Mouse (Mus musculus): ENCODE measurements around the gene Gm7138. TPM values are rescaled to one million over a fixed set of nuclear protein-coding genes. Genes with fewer than 3 reads are reported as not detected.
"Not testable (repeated sequence)": the region's sequence is repeated elsewhere in the genome, so short reads cannot be mapped to it uniquely, and the experiment has no call there.

Gene Gm7138
- polyA plus RNA-seq, 1 experiment from 2014 or later: not detected

GRCm38 (mm10) chr10:77769727-77770126 lies 7.0 kb downstream of the Gm7138 start:
- no peaks in the 10 kb centered on the region for H3K4me1 ChIP-seq (replicated peaks; ENCODE audit: control insufficient read depth, insufficient read depth, low read length)
- WGBS: 81% methylated on average over 1 of the region's 1 CpGs
- H3K4me2 ChIP-seq (ENCODE audit: low read length): no peak overlapping the region
- H3K36me3 ChIP-seq (ENCODE audit: control insufficient read depth, insufficient read depth, low read length): no peaks in the 10 kb centered on the region
- no peak overlapping the region for H3K27ac ChIP-seq (ENCODE audit: low read depth)
- no peaks in the 10 kb centered on the region for H3K9me3 ChIP-seq (ENCODE audit: control insufficient read depth, low read length)
- H3K4me3 ChIP-seq (ENCODE audit: low read depth, low read length): no peak overlapping the region
- H3K27me3 ChIP-seq (replicated peaks; ENCODE audit: control insufficient read depth, insufficient read depth, low read length): no peaks in the 10 kb centered on the region
- H3K9ac ChIP-seq (ENCODE audit: low read length): no peak overlapping the region
- DNase-seq (ENCODE audit: low spot score) (no peak), ATAC-seq (replicated peaks; ENCODE audit: low FRiP score, low TSS enrichment, low read depth) (no peak)

- H3K9me3 ChIP-seq (ENCODE audit: control insufficient read depth, low read length); H3K4me3 ChIP-seq (ENCODE audit: low read depth, low read length); H3K27me3 ChIP-seq (replicated peaks; ENCODE audit: control insufficient read depth, insufficient read depth, low read length); H3K4me2 ChIP-seq (ENCODE audit: low read length); ATAC-seq (replicated peaks; ENCODE audit: low FRiP score, low TSS enrichment, low read depth); H3K36me3 ChIP-seq (ENCODE audit: control insufficient read depth, insufficient read depth, low read length); DNase-seq (ENCODE audit: low spot score); H3K27ac ChIP-seq (ENCODE audit: low read depth); H3K4me1 ChIP-seq (replicated peaks; ENCODE audit: control insufficient read depth, insufficient read depth, low read length); H3K9ac ChIP-seq (ENCODE audit: low read length): not testable (repeated sequence)
- WGBS: no CpG with 5 or more reads among the region's 1 CpGs
Measured at GRCm38 (mm10) chr10:77759582-77759981, 17.2 kb downstream of the Gm7138 start, which contains the start of gene Gm3233. TSS of gene Gm3233 (minus strand) at chr10:77759682.

- no peak overlapping the region for H3K4me3 ChIP-seq (ENCODE audit: low read depth, low read length)
Measured at GRCm38 (mm10) chr10:77753448-77753847, 23.3 kb downstream of the Gm7138 start.

GRCm38 (mm10) chr10:77752312-77752711 lies 24.4 kb downstream of the Gm7138 start:
- not testable (repeated sequence) for H3K9ac ChIP-seq (ENCODE audit: low read length); H3K4me3 ChIP-seq (ENCODE audit: low read depth, low read length); ATAC-seq (replicated peaks; ENCODE audit: low FRiP score, low TSS enrichment, low read depth); H3K4me1 ChIP-seq (replicated peaks; ENCODE audit: control insufficient read depth, insufficient read depth, low read length); H3K27ac ChIP-seq (ENCODE audit: low read depth); DNase-seq (ENCODE audit: low spot score); H3K4me2 ChIP-seq (ENCODE audit: low read length); H3K9me3 ChIP-seq (ENCODE audit: control insufficient read depth, low read length); H3K36me3 ChIP-seq (ENCODE audit: control insufficient read depth, insufficient read depth, low read length); H3K27me3 ChIP-seq (replicated peaks; ENCODE audit: control insufficient read depth, insufficient read depth, low read length)
- 66% methylated on average over 3 of the region's 3 CpGs for WGBS

More at GRCm38 (mm10) chr10:77753448-77753847, 23.3 kb downstream of the Gm7138 start:
- Histone ChIP-seq H3K27ac (ENCODE audit: low read depth) (no peak overlapping the region), H3K4me1 (replicated peaks; ENCODE audit: control insufficient read depth, insufficient read depth, low read length) (no peaks in the 10 kb centered on the region), H3K27me3 (replicated peaks; ENCODE audit: control insufficient read depth, insufficient read depth, low read length) (no peaks in the 10 kb centered on the region), H3K9me3 (ENCODE audit: control insufficient read depth, low read length) (no peaks in the 10 kb centered on the region), H3K36me3 (ENCODE audit: control insufficient read depth, insufficient read depth, low read length) (no peaks in the 10 kb centered on the region), H3K9ac (ENCODE audit: low read length) (no peak overlapping the region), H3K4me2 (ENCODE audit: low read length) (no peak overlapping the region)
- ATAC-seq (replicated peaks; ENCODE audit: low FRiP score, low TSS enrichment, low read depth): no peak
- no peak for DNase-seq (ENCODE audit: low spot score)

GRCm38 (mm10) chr10:77751254-77751653 lies 25.5 kb downstream of the Gm7138 start, which contains the start of gene Gm9736:
TSS of gene Gm9736 (minus strand) at chr10:77751354.
- 57% methylated on average over 1 of the region's 1 CpGs for WGBS

GRCm38 (mm10) chr10:77750686-77751085 lies 26.1 kb downstream of the Gm7138 start:
- not testable (repeated sequence) for ATAC-seq (replicated peaks; ENCODE audit: low FRiP score, low TSS enrichment, low read depth); H3K4me3 ChIP-seq (ENCODE audit: low read depth, low read length)
- WGBS: 72% methylated on average over 1 of the region's 1 CpGs

More at GRCm38 (mm10) chr10:77751254-77751653, 25.5 kb downstream of the Gm7138 start, which contains the start of gene Gm9736:
- not testable (repeated sequence) for H3K4me1 ChIP-seq (replicated peaks; ENCODE audit: control insufficient read depth, insufficient read depth, low read length); DNase-seq (ENCODE audit: low spot score); H3K9ac ChIP-seq (ENCODE audit: low read length); H3K4me3 ChIP-seq (ENCODE audit: low read depth, low read length); ATAC-seq (replicated peaks; ENCODE audit: low FRiP score, low TSS enrichment, low read depth); H3K36me3 ChIP-seq (ENCODE audit: control insufficient read depth, insufficient read depth, low read length); H3K9me3 ChIP-seq (ENCODE audit: control insufficient read depth, low read length); H3K27me3 ChIP-seq (replicated peaks; ENCODE audit: control insufficient read depth, insufficient read depth, low read length); H3K27ac ChIP-seq (ENCODE audit: low read depth); H3K4me2 ChIP-seq (ENCODE audit: low read length)

GRCm38 (mm10) chr10:77741924-77742688 lies 34.6 kb downstream of the Gm7138 start, which contains the start of gene Gm18596:
TSS of gene Gm18596 (minus strand) at chr10:77742638.
- not testable (repeated sequence) for H3K4me3 ChIP-seq (ENCODE audit: low read depth, low read length); H3K4me2 ChIP-seq (ENCODE audit: low read length); H3K36me3 ChIP-seq (ENCODE audit: control insufficient read depth, insufficient read depth, low read length); H3K27me3 ChIP-seq (replicated peaks; ENCODE audit: control insufficient read depth, insufficient read depth, low read length); DNase-seq (ENCODE audit: low spot score); ATAC-seq (replicated peaks; ENCODE audit: low FRiP score, low TSS enrichment, low read depth); H3K9ac ChIP-seq (ENCODE audit: low read length); H3K9me3 ChIP-seq (ENCODE audit: control insufficient read depth, low read length); H3K4me1 ChIP-seq (replicated peaks; ENCODE audit: control insufficient read depth, insufficient read depth, low read length); H3K27ac ChIP-seq (ENCODE audit: low read depth)
- 55% methylated on average over 4 of the region's 5 CpGs for WGBS

More at GRCm38 (mm10) chr10:77750686-77751085, 26.1 kb downstream of the Gm7138 start:
- H3K4me1 ChIP-seq (replicated peaks; ENCODE audit: control insufficient read depth, insufficient read depth, low read length); H3K27me3 ChIP-seq (replicated peaks; ENCODE audit: control insufficient read depth, insufficient read depth, low read length); DNase-seq (ENCODE audit: low spot score); H3K27ac ChIP-seq (ENCODE audit: low read depth); H3K4me2 ChIP-seq (ENCODE audit: low read length); H3K9ac ChIP-seq (ENCODE audit: low read length); H3K36me3 ChIP-seq (ENCODE audit: control insufficient read depth, insufficient read depth, low read length); H3K9me3 ChIP-seq (ENCODE audit: control insufficient read depth, low read length): not testable (repeated sequence)

GRCm38 (mm10) chr10:77738929-77739328 lies 37.8 kb downstream of the Gm7138 start:
- no peak overlapping the region for H3K4me3 ChIP-seq (ENCODE audit: low read depth, low read length)
- no peak overlapping the region for H3K9ac ChIP-seq (ENCODE audit: low read length)
- H3K36me3 ChIP-seq (ENCODE audit: control insufficient read depth, insufficient read depth, low read length): no peaks in the 10 kb centered on the region
- ATAC-seq (replicated peaks; ENCODE audit: low FRiP score, low TSS enrichment, low read depth) (no peak), DNase-seq (ENCODE audit: low spot score) (no peak)
- WGBS: 80% methylated on average over 4 of the region's 4 CpGs
- no peak overlapping the region for H3K27ac ChIP-seq (ENCODE audit: low read depth)
- peaks cover 8% of the 10 kb centered on the region for H3K9me3 ChIP-seq (ENCODE audit: control insufficient read depth, low read length)
- no peak overlapping the region for H3K4me2 ChIP-seq (ENCODE audit: low read length)
- H3K27me3 ChIP-seq (replicated peaks; ENCODE audit: control insufficient read depth, insufficient read depth, low read length): no peaks in the 10 kb centered on the region
- no peaks in the 10 kb centered on the region for H3K4me1 ChIP-seq (replicated peaks; ENCODE audit: control insufficient read depth, insufficient read depth, low read length)

GRCm38 (mm10) chr10:77735928-77736327 lies 40.8 kb downstream of the Gm7138 start:
- Histone ChIP-seq H3K27me3 (replicated peaks; ENCODE audit: control insufficient read depth, insufficient read depth, low read length) (no peaks in the 10 kb centered on the region), H3K4me3 (ENCODE audit: low read depth, low read length) (no peak overlapping the region), H3K36me3 (ENCODE audit: control insufficient read depth, insufficient read depth, low read length) (no peaks in the 10 kb centered on the region), H3K9ac (ENCODE audit: low read length) (no peak overlapping the region), H3K27ac (ENCODE audit: low read depth) (no peak overlapping the region), H3K4me2 (ENCODE audit: low read length) (no peak overlapping the region), H3K4me1 (replicated peaks; ENCODE audit: control insufficient read depth, insufficient read depth, low read length) (no peaks in the 10 kb centered on the region), H3K9me3 (ENCODE audit: control insufficient read depth, low read length) (peaks cover 8% of the 10 kb centered on the region)
- 100% methylated on average over 1 of the region's 1 CpGs for WGBS
- DNase-seq (ENCODE audit: low spot score) (no peak), ATAC-seq (replicated peaks; ENCODE audit: low FRiP score, low TSS enrichment, low read depth) (no peak)
